Mouse (Mus musculus) neural tube, embryonic 13.5 days (tissue): ENCODE data around the gene Lrrc59. TPM values are rescaled to one million over a fixed set of nuclear protein-coding genes. Genes with fewer than 3 reads are reported as not detected.
A peak's percentile ranks its signal among the peaks of the same experiment; 100 is the strongest.
"Not testable (repeated sequence)": the region's sequence is repeated elsewhere in the genome, so short reads cannot be mapped to it uniquely, and the experiment has no call there.

ENCODE experiments used
- ATAC-seq: fragments of 200-750 bp; cut with Nextera tagmentation; 2 replicates; pipeline ENCODE4 v1.8.0; 2017; ENCODE audit warnings: low read depth, mild to moderate bottlenecking, moderate TSS enrichment, moderate library complexity
- H3K27ac ChIP-seq: fragments of 300-500 bp; sonication (generic); replicated peaks from 2 replicates; pipeline ENCODE4 v1.5.1; 2015; ENCODE audit warnings: moderate library complexity, mild to moderate bottlenecking, inconsistent platforms
- H3K27me3 ChIP-seq: fragments of 300-500 bp; sonication (generic); 2 replicates; pipeline ENCODE4 v1.6.1; 2015; ENCODE audit warnings: mild to moderate bottlenecking, inconsistent platforms
- H3K36me3 ChIP-seq: fragments of 300-500 bp; sonication (generic); 2 replicates; pipeline ENCODE4 v1.6.1; 2015; ENCODE audit warnings: mild to moderate bottlenecking, inconsistent platforms
- H3K4me1 ChIP-seq: fragments of 300-500 bp; sonication (generic); replicated peaks from 2 replicates; pipeline ENCODE4 v1.6.1; 2015; ENCODE audit warnings: inconsistent platforms
- H3K4me2 ChIP-seq: fragments of 300-500 bp; sonication (generic); 2 replicates; pipeline ENCODE4 v1.6.1; 2015; ENCODE audit warnings: inconsistent platforms, mild to moderate bottlenecking, moderate library complexity
- H3K4me3 ChIP-seq: fragments of 300-500 bp; sonication (generic); 2 replicates; pipeline ENCODE4 v1.5.1; 2015; ENCODE audit warnings: mild to moderate bottlenecking, inconsistent platforms
- H3K9ac ChIP-seq: fragments of 300-500 bp; sonication (generic); 2 replicates; pipeline ENCODE4 v1.6.1; 2015; ENCODE audit warnings: moderate library complexity, mild to moderate bottlenecking, inconsistent platforms
- H3K9me3 ChIP-seq: fragments of 300-500 bp; sonication (generic); 2 replicates; pipeline ENCODE4 v1.6.1; 2016; ENCODE audit warnings: inconsistent platforms
- WGBS: fragments of 180-500 bp; shearing (Covaris S2); methylation state at CpG from one replicate; pipeline ENCODE4 v1.1.7; 2015; 5-methylcytosine and 5-hydroxymethylcytosine counted together
- polyA plus RNA-seq: library from polyadenylated mRNA; unstranded; fragments of >200 nt; fragmentation: Nextera tagmentation; extraction: Ambion mirVana; gene quantifications from 2 replicates; pipeline ENCODE4 v1.2.1, GENCODE M21; 2015

Gene Lrrc59
- polyA plus RNA-seq, 1 experiment from 2014 or later: 169 TPM

GRCm38 (mm10) chr11:94634431-94634830 is 4.9 kb downstream of the Lrrc59 start:
- H3K36me3 ChIP-seq: peaks cover 78% of the 10 kb centered on the region
- H3K27me3 ChIP-seq: no peaks in the 10 kb centered on the region
- no peak for ATAC-seq
- WGBS: 89% methylated on average over 5 of the region's 5 CpGs
- peaks cover 15% of the 10 kb centered on the region for H3K4me1 ChIP-seq
- no peaks in the 10 kb centered on the region for H3K9me3 ChIP-seq
- H3K27ac ChIP-seq: no peak overlapping the region
- H3K4me3 ChIP-seq: no peak overlapping the region
- H3K9ac ChIP-seq: no peak overlapping the region
- no peak overlapping the region for H3K4me2 ChIP-seq

GRCm38 (mm10) chr11:94644461-94645219 is 15.1 kb downstream of the Lrrc59 start:
- ATAC-seq: no peak
- Histone ChIP-seq H3K4me3 (no peak overlapping the region), H3K4me1 (no peaks in the 10 kb centered on the region), H3K9ac (no peak overlapping the region), H3K36me3 (peaks cover 81% of the 10 kb centered on the region), H3K4me2 (no peak overlapping the region), H3K27ac (no peak overlapping the region), H3K9me3 (no peaks in the 10 kb centered on the region), H3K27me3 (no peaks in the 10 kb centered on the region)
- WGBS: 88% methylated on average over 8 of the region's 8 CpGs

- Histone ChIP-seq H3K27me3 (no peaks in the 10 kb centered on the region), H3K4me1 (no peaks in the 10 kb centered on the region), H3K27ac (no peak overlapping the region), H3K9ac (no peak overlapping the region), H3K9me3 (no peaks in the 10 kb centered on the region), H3K4me2 (no peak overlapping the region), H3K4me3 (no peak overlapping the region), H3K36me3 (peaks cover 72% of the 10 kb centered on the region)
- WGBS: 97% methylated on average over 4 of the region's 4 CpGs
- no peak for ATAC-seq
Measured at GRCm38 (mm10) chr11:94646457-94646856, 16.9 kb downstream of the Lrrc59 start.

GRCm38 (mm10) chr11:94651241-94651640 is 21.7 kb downstream of the Lrrc59 start:
- H3K9ac ChIP-seq, H3K9me3 ChIP-seq, H3K27ac ChIP-seq, ATAC-seq, H3K4me3 ChIP-seq, H3K27me3 ChIP-seq, H3K4me2 ChIP-seq: not testable (repeated sequence)
- Histone ChIP-seq H3K4me1 (peaks cover 21% of the 10 kb centered on the region), H3K36me3 (peaks cover 29% of the 10 kb centered on the region)
- 92% methylated on average over 7 of the region's 7 CpGs for WGBS

GRCm38 (mm10) chr11:94652973-94653372 is 23.4 kb downstream of the Lrrc59 start:
- no peak overlapping the region for H3K9ac ChIP-seq
- peak overlapping the region; percentile 84 for H3K4me2 ChIP-seq
- H3K4me3 ChIP-seq: peak overlapping the region; percentile 64
- no peak overlapping the region for H3K27ac ChIP-seq
- H3K4me1 ChIP-seq: peaks cover 21% of the 10 kb centered on the region
- no peak for ATAC-seq
- H3K9me3 ChIP-seq: no peaks in the 10 kb centered on the region
- peaks cover 27% of the 10 kb centered on the region for H3K36me3 ChIP-seq
- 50% methylated on average over 8 of the region's 8 CpGs for WGBS
- no peaks in the 10 kb centered on the region for H3K27me3 ChIP-seq

DNA sequence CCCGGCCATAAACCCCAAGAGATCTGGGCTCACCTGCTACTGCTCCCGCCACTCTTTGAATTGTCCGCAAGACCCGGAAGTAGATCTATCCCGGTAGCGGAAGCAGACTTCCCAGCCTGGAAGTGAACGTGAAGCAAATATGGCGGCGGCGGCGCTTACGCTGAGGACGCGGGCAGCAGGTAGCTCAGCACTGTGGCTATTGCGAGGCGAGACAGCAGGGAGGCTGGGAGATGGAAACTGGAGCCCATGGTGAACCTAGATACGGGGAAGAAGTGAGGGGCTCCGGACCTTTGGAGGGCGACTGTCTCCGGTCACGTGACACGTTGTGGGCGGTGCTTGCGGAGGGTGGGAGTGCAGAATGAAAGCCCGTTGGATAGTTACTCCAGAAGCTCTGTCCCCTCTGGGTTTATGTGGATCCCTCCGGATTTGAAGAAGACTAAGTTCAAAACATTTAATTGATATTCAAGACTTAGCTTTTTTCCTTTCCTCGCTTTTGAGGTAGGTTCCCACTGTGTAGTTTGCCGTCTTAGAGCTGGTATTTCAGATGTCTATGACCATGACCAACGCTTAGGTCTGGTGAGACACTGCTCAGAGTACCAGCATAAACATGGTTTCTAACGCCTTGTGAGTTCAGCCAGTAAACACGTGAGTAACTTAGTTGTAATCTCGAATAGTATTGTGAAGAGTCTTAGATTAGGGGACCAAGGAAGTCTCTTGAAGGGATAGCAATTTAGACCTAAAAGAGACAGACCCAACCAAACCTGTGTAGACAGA is 24.3 kb downstream of the Lrrc59 start, which contains the start of the genes Mrpl27 and Eme1:
Gene Mrpl27, plus strand, starts transcription at position 105 of the 774 bp plus-strand sequence.
Gene Eme1, minus strand, starts transcription at position 302 of the 774 bp plus-strand sequence.
- WGBS: under 1% methylated on average over 32 of the region's 32 CpGs
- peak within 1 kb of the TSS; percentile 94 for H3K27ac ChIP-seq
- ATAC-seq: peak; percentile 92
- H3K27me3 ChIP-seq: no peaks in the 10 kb centered on the region
- peaks cover 21% of the 10 kb centered on the region for H3K4me1 ChIP-seq
- no peaks in the 10 kb centered on the region for H3K9me3 ChIP-seq
- H3K36me3 ChIP-seq: peaks cover 33% of the 10 kb centered on the region
- H3K9ac ChIP-seq: peak within 1 kb of the TSS; percentile 77
- H3K4me2 ChIP-seq: peak within 1 kb of the TSS; percentile 84
- peak within 1 kb of the TSS; percentile 64 for H3K4me3 ChIP-seq

- Histone ChIP-seq H3K27me3 (no peaks in the 10 kb centered on the region), H3K9ac (no peak overlapping the region), H3K36me3 (peaks cover 81% of the 10 kb centered on the region), H3K4me2 (no peak overlapping the region), H3K9me3 (no peaks in the 10 kb centered on the region), H3K4me3 (no peak overlapping the region), H3K4me1 (no peaks in the 10 kb centered on the region), H3K27ac (no peak overlapping the region)
- no peak for ATAC-seq
- WGBS: 63% methylated on average over 1 of the region's 1 CpGs
Measured at GRCm38 (mm10) chr11:94661344-94661743, 31.8 kb downstream of the Lrrc59 start.

DNA sequence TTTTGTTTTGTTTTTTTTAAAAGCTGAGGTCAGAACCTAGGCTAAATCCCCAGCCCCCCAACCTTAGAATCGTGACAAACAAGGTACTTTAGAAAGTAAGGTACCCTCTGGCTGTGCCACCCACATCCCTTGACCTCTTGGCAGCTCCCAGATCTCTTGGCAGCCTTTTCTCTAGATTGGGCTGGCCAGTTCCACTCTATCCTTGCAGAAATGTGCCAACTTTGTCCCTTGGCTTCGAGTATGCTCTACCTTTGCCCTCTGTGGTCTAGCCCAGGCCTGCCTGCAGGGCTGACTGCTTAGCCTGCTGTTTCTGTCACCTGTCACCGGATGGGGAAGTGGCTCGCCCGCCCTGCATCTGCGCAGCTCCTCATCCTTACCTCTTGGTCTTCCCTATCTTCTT is 35.7 kb downstream of the Lrrc59 start:
- H3K27ac ChIP-seq: no peak overlapping the region
- H3K4me1 ChIP-seq: no peaks in the 10 kb centered on the region
- 90% methylated on average over 6 of the region's 6 CpGs for WGBS
- peaks cover 83% of the 10 kb centered on the region for H3K36me3 ChIP-seq
- H3K9ac ChIP-seq: no peak overlapping the region
- H3K4me2 ChIP-seq: no peak overlapping the region
- ATAC-seq: no peak
- H3K9me3 ChIP-seq: no peaks in the 10 kb centered on the region
- no peaks in the 10 kb centered on the region for H3K27me3 ChIP-seq
- no peak overlapping the region for H3K4me3 ChIP-seq

- Histone ChIP-seq H3K4me3 (no peak overlapping the region), H3K9ac (no peak overlapping the region)
- 81% methylated on average over 5 of the region's 5 CpGs for WGBS
Measured at GRCm38 (mm10) chr11:94674984-94675383, 45.4 kb downstream of the Lrrc59 start.

DNA sequence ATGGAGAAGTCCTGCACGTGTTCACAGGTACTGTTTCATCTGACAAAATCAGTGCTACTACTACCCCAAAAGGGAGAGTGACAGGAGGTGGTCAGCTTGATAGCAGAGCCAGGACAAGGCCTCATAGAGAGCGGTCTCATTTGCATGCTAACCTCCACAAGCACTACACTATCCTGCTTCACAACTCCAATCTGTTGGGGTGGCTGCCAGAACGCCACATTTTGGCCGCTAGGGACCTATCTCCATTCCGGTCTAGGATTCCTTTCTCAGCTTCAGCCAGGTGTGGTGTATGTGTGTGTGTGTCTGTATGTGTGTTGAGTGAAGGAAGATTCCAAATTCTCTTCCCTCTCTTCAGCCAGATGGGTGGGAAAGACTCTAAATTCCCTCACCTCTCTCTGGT is 45.9 kb downstream of the Lrrc59 start:
- no peak overlapping the region for H3K27ac ChIP-seq
- no peak overlapping the region for H3K4me3 ChIP-seq
- peaks cover 48% of the 10 kb centered on the region for H3K4me1 ChIP-seq
- H3K36me3 ChIP-seq: peaks cover 2% of the 10 kb centered on the region
- peak overlapping the region; percentile 82 for H3K4me2 ChIP-seq
- WGBS: 88% methylated on average over 5 of the region's 5 CpGs
- no peaks in the 10 kb centered on the region for H3K9me3 ChIP-seq
- H3K27me3 ChIP-seq: no peaks in the 10 kb centered on the region
- ATAC-seq: no peak
- H3K9ac ChIP-seq: peak overlapping the region; percentile 38; the same call in 1 of the 2 replicates

More at GRCm38 (mm10) chr11:94674984-94675383, 45.4 kb downstream of the Lrrc59 start:
- peaks cover 6% of the 10 kb centered on the region for H3K36me3 ChIP-seq
- ATAC-seq: no peak
- H3K9me3 ChIP-seq: no peaks in the 10 kb centered on the region
- H3K4me1 ChIP-seq: peaks cover 48% of the 10 kb centered on the region
- no peak overlapping the region for H3K27ac ChIP-seq
- H3K27me3 ChIP-seq: no peaks in the 10 kb centered on the region
- peak overlapping the region; percentile 82 for H3K4me2 ChIP-seq

DNA sequence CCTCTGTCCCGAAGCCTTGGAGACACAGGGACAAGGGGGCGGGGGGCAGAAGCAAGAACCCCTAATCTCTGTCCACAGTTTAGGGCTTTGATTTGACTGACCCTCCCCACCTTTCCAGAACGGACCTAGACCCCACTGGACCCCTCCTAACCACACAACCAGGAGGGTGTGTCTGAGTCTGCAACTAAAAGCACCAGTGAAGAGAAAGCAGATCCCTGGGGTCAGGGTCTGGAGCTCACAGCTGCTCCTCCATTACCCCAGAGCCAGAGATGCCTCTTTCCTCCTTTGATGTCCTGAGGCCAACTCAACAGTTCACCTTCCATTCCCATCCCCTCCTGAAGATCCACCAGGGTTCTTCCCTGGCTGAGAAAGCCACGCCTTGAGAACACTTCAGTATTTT is 46.7 kb downstream of the Lrrc59 start:
- 40% methylated on average over 4 of the region's 4 CpGs for WGBS
- H3K9ac ChIP-seq: peak overlapping the region; percentile 95
- no peaks in the 10 kb centered on the region; the same call in 1 of the 2 replicates for H3K9me3 ChIP-seq
- no peaks in the 10 kb centered on the region for H3K27me3 ChIP-seq
- no peak for ATAC-seq
- H3K36me3 ChIP-seq: no peaks in the 10 kb centered on the region
- peaks cover 48% of the 10 kb centered on the region for H3K4me1 ChIP-seq
- peak overlapping the region; percentile 88 for H3K4me3 ChIP-seq
- H3K4me2 ChIP-seq: peak overlapping the region; percentile 82
- H3K27ac ChIP-seq: peak overlapping the region; percentile 94; the same call in 1 of the 2 replicates
